Mouse (Mus musculus): Measurements from ENCODE around the gene Nr3c2. TPM values are rescaled to one million over a fixed set of nuclear protein-coding genes. Genes with fewer than 3 reads are reported as not detected.

The Nr3c2 gene
- polyA plus RNA-seq, 1 experiment: 0.88 TPM

DNA sequence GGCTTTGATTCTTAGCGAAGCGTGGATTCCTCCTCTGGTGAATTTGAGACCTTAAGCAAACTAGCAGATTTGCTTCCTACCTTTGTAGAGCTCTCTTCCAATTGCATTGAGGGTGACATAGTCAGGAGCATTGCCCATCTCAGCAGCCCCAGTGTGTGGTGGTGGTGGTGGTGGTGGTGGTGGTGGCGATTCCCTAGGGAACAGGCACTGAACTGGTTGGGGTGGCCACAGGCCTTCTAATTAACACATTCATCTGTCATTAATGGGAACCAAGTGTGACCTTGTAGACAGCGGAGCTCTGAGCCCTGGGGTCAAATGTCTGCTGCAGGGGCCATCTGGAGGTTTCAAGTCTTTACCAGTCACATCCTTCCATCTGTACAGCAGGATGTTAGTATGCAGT, 277.1 kb downstream of the Nr3c2 start:
- 93% methylated on average over 4 of the region's 4 CpGs for WGBS
- no peak for TF ChIP-seq CTCF (IDR thresholded peaks at IDR 0.05; ENCODE audit: extremely low read depth, insufficient read depth, insufficient read length, insufficient replicate concordance)
- TF ChIP-seq POLR2A (IDR thresholded peaks at IDR 0.05; ENCODE audit: low read depth, low read length): no peak
- no peaks in the 10 kb centered on the region for H3K4me1 ChIP-seq (ENCODE audit: control insufficient read depth, insufficient read depth, insufficient read length)
- H3K4me3 ChIP-seq (ENCODE audit: extremely low read depth, insufficient read depth, insufficient read length): no peak overlapping the region
- H3K27me3 ChIP-seq (ENCODE audit: control insufficient read depth, insufficient read depth, low read length): no peaks in the 10 kb centered on the region
- H3K36me3 ChIP-seq (ENCODE audit: control insufficient read depth, insufficient read depth, low read length): no peaks in the 10 kb centered on the region
- no peak for DNase-seq (ENCODE audit: low read depth in 1 of 2, low spot score in 2 of 2)
- no peak overlapping the region for H3K27ac ChIP-seq (ENCODE audit: insufficient read depth, low read length)

GRCm38 (mm10) chr8:77185816-77186215, 286.6 kb downstream of the Nr3c2 start:
- no peak for TF ChIP-seq CTCF (IDR thresholded peaks at IDR 0.05; ENCODE audit: extremely low read depth, insufficient read depth, insufficient read length, insufficient replicate concordance)
- no peak for TF ChIP-seq POLR2A (IDR thresholded peaks at IDR 0.05; ENCODE audit: low read depth, low read length)
- Histone ChIP-seq H3K27me3 (ENCODE audit: control insufficient read depth, insufficient read depth, low read length) (no peaks in the 10 kb centered on the region), H3K4me3 (ENCODE audit: extremely low read depth, insufficient read depth, insufficient read length) (no peak overlapping the region), H3K4me1 (ENCODE audit: control insufficient read depth, insufficient read depth, insufficient read length) (no peaks in the 10 kb centered on the region), H3K27ac (ENCODE audit: insufficient read depth, low read length) (no peak overlapping the region), H3K36me3 (ENCODE audit: control insufficient read depth, insufficient read depth, low read length) (no peaks in the 10 kb centered on the region)
- no peak for DNase-seq (ENCODE audit: low read depth in 1 of 2, low spot score in 2 of 2)
- WGBS: 91% methylated on average over 28 of the region's 28 CpGs

- DNase-seq (ENCODE audit: low read depth in 1 of 2, low spot score in 2 of 2): no peak
- H3K36me3 ChIP-seq (ENCODE audit: control insufficient read depth, insufficient read depth, low read length): no peaks in the 10 kb centered on the region
- no peak overlapping the region for H3K4me3 ChIP-seq (ENCODE audit: extremely low read depth, insufficient read depth, insufficient read length)
- 93% methylated on average over 9 of the region's 9 CpGs for WGBS
- no peak for TF ChIP-seq CTCF (IDR thresholded peaks at IDR 0.05; ENCODE audit: extremely low read depth, insufficient read depth, insufficient read length, insufficient replicate concordance)
- TF ChIP-seq POLR2A (IDR thresholded peaks at IDR 0.05; ENCODE audit: low read depth, low read length): no peak
- no peaks in the 10 kb centered on the region for H3K27me3 ChIP-seq (ENCODE audit: control insufficient read depth, insufficient read depth, low read length)
- H3K27ac ChIP-seq (ENCODE audit: insufficient read depth, low read length): no peak overlapping the region
- no peaks in the 10 kb centered on the region for H3K4me1 ChIP-seq (ENCODE audit: control insufficient read depth, insufficient read depth, insufficient read length)
Measured at GRCm38 (mm10) chr8:77186914-77187536, 287.8 kb downstream of the Nr3c2 start.

DNA sequence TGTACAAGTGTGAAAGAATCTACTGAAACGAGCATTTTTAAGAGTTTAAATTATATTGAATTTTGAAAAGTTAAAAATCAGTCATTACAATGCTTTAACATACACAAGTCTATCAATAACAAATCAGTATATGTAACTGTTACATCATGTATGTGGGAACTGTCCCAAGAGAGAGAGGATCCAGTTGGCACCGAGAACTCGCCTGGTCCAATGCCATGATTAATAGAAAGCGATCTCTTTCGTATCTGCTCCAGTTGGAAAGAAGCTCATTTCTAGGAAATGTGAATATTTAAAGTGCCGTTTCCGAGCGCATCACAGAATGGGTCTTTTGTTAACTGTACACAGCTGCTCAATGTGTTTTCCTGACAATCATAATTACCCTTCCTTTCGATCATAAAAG, 288.5 kb downstream of the Nr3c2 start:
- H3K27me3 ChIP-seq (ENCODE audit: control insufficient read depth, insufficient read depth, low read length): no peaks in the 10 kb centered on the region
- TF ChIP-seq CTCF (IDR thresholded peaks at IDR 0.05; ENCODE audit: extremely low read depth, insufficient read depth, insufficient read length, insufficient replicate concordance) (no peak), POLR2A (IDR thresholded peaks at IDR 0.05; ENCODE audit: low read depth, low read length) (no peak)
- no peaks in the 10 kb centered on the region for H3K36me3 ChIP-seq (ENCODE audit: control insufficient read depth, insufficient read depth, low read length)
- H3K4me1 ChIP-seq (ENCODE audit: control insufficient read depth, insufficient read depth, insufficient read length): no peaks in the 10 kb centered on the region
- WGBS: 87% methylated on average over 9 of the region's 9 CpGs
- H3K27ac ChIP-seq (ENCODE audit: insufficient read depth, low read length): no peak overlapping the region
- no peak for DNase-seq (ENCODE audit: low read depth in 1 of 2, low spot score in 2 of 2)
- H3K4me3 ChIP-seq (ENCODE audit: extremely low read depth, insufficient read depth, insufficient read length): no peak overlapping the region

DNA sequence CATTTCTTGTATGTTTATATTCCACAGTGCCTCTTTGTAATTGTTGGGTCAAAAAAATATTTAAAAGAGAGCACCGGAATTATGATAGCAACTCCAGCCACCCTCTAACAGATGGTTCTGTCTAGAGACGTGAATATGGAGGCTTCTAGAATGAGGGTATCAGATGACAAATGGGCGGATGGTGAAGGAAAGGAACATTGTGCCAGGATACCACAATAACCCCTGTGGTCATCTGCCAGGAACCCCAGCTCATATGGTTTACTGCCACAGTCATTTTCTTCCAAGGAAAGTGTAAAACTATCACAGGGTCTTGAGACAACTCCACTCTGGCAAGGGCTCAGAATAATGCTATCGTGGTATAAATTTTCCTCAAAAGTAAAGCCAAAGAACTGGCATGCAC, 289.1 kb downstream of the Nr3c2 start:
- 80% methylated on average over 4 of the region's 4 CpGs for WGBS
- no peaks in the 10 kb centered on the region for H3K27me3 ChIP-seq (ENCODE audit: control insufficient read depth, insufficient read depth, low read length)
- no peaks in the 10 kb centered on the region for H3K36me3 ChIP-seq (ENCODE audit: control insufficient read depth, insufficient read depth, low read length)
- no peak for TF ChIP-seq CTCF (IDR thresholded peaks at IDR 0.05; ENCODE audit: extremely low read depth, insufficient read depth, insufficient read length, insufficient replicate concordance)
- no peak for TF ChIP-seq POLR2A (IDR thresholded peaks at IDR 0.05; ENCODE audit: low read depth, low read length)
- DNase-seq (ENCODE audit: low read depth in 1 of 2, low spot score in 2 of 2): no peak
- H3K4me3 ChIP-seq (ENCODE audit: extremely low read depth, insufficient read depth, insufficient read length): no peak overlapping the region
- no peaks in the 10 kb centered on the region for H3K4me1 ChIP-seq (ENCODE audit: control insufficient read depth, insufficient read depth, insufficient read length)
- H3K27ac ChIP-seq (ENCODE audit: insufficient read depth, low read length): no peak overlapping the region

DNA sequence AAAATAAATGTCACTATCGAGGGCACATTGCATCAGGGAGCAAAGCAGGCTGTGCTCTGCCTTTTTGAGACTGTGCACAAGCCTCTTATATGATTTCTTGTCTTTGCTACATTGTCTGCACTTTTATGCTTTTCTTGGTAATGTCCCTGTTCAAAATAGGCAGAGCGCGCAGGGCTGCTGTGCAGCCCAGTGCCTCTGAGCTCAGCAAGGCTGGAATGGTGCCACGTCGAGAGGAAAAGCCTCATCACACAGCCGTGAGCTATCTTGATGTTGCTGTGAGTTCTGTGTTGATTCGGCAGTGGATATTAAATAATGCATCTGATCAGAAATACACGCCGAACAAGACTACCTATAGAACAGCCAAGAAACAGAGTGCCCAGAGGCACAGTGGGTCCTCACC, 290.1 kb downstream of the Nr3c2 start:
- Histone ChIP-seq H3K4me1 (ENCODE audit: control insufficient read depth, insufficient read depth, insufficient read length) (no peaks in the 10 kb centered on the region), H3K36me3 (ENCODE audit: control insufficient read depth, insufficient read depth, low read length) (no peaks in the 10 kb centered on the region), H3K4me3 (ENCODE audit: extremely low read depth, insufficient read depth, insufficient read length) (no peak overlapping the region), H3K27me3 (ENCODE audit: control insufficient read depth, insufficient read depth, low read length) (no peaks in the 10 kb centered on the region), H3K27ac (ENCODE audit: insufficient read depth, low read length) (no peak overlapping the region)
- no peak for TF ChIP-seq POLR2A (IDR thresholded peaks at IDR 0.05; ENCODE audit: low read depth, low read length)
- no peak for TF ChIP-seq CTCF (IDR thresholded peaks at IDR 0.05; ENCODE audit: extremely low read depth, insufficient read depth, insufficient read length, insufficient replicate concordance)
- no peak for DNase-seq (ENCODE audit: low read depth in 1 of 2, low spot score in 2 of 2)
- 90% methylated on average over 9 of the region's 9 CpGs for WGBS

GRCm38 (mm10) chr8:77190393-77190792, 291.2 kb downstream of the Nr3c2 start:
- DNase-seq (ENCODE audit: low read depth in 1 of 2, low spot score in 2 of 2): no peak
- no peaks in the 10 kb centered on the region for H3K27me3 ChIP-seq (ENCODE audit: control insufficient read depth, insufficient read depth, low read length)
- 90% methylated on average over 3 of the region's 3 CpGs for WGBS
- no peak overlapping the region for H3K27ac ChIP-seq (ENCODE audit: insufficient read depth, low read length)
- no peak overlapping the region for H3K4me3 ChIP-seq (ENCODE audit: extremely low read depth, insufficient read depth, insufficient read length)
- no peaks in the 10 kb centered on the region for H3K4me1 ChIP-seq (ENCODE audit: control insufficient read depth, insufficient read depth, insufficient read length)
- H3K36me3 ChIP-seq (ENCODE audit: control insufficient read depth, insufficient read depth, low read length): no peaks in the 10 kb centered on the region
- TF ChIP-seq POLR2A (IDR thresholded peaks at IDR 0.05; ENCODE audit: low read depth, low read length) (no peak), CTCF (IDR thresholded peaks at IDR 0.05; ENCODE audit: extremely low read depth, insufficient read depth, insufficient read length, insufficient replicate concordance) (no peak)

All from spleen, adult 2 months (tissue).